Mouse (Mus musculus): ENCODE results near the gene Timm23. TPM values are rescaled to one million over a fixed set of nuclear protein-coding genes. Genes with fewer than 3 reads are reported as not detected.

The Timm23 gene
- polyA plus RNA-seq, 1 experiment from 2014 or later, result 251 TPM

Other genes starting within 250 kb of the Timm23 start
- gene Galnt15, start 172.9 kb downstream of the Timm23 start, polyA plus RNA-seq (2015; fragmentation: Nextera tagmentation; extraction: Ambion mirVana), result 0.38 and 0.52 TPM in 2 replicates
- 21.6 and 22.0 TPM in 2 replicates for gene Oxnad1, start 116.5 kb downstream of the Timm23 start, polyA plus RNA-seq (2015; fragmentation: Nextera tagmentation; extraction: Ambion mirVana)
- gene Dph3, start 116.2 kb downstream of the Timm23 start, polyA plus RNA-seq (2015; fragmentation: Nextera tagmentation; extraction: Ambion mirVana), result 66.4 and 72.8 TPM in 2 replicates
- not detected in 2 replicates for gene Msmb, start 59.9 kb downstream of the Timm23 start, polyA plus RNA-seq (2015; fragmentation: Nextera tagmentation; extraction: Ambion mirVana)
- 97.9 and 110 TPM in 2 replicates for gene Ncoa4, start 42.0 kb downstream of the Timm23 start, polyA plus RNA-seq (2015; fragmentation: Nextera tagmentation; extraction: Ambion mirVana)
- gene Parg, start 51 bp upstream of the Timm23 start, polyA plus RNA-seq (2015; fragmentation: Nextera tagmentation; extraction: Ambion mirVana), result 28.1 and 34.8 TPM in 2 replicates
- 19.1 and 21.7 TPM in 2 replicates for gene Ogdhl, start 120.1 kb upstream of the Timm23 start, polyA plus RNA-seq (2015; fragmentation: Nextera tagmentation; extraction: Ambion mirVana)
- 0.29 TPM in 1 of 2 replicates, not detected in the other for gene 1700024G13Rik, start 186.5 kb upstream of the Timm23 start, polyA plus RNA-seq (2015; fragmentation: Nextera tagmentation; extraction: Ambion mirVana)

Data from neural tube, embryonic 15.5 days (tissue).